Mouse (Mus musculus) embryonic facial prominence, embryonic 11.5 days (tissue): Measurements from ENCODE around the gene Ptdss2. TPM values are rescaled to one million over a fixed set of nuclear protein-coding genes. Genes with fewer than 3 reads are reported as not detected.

ENCODE experiments used
- polyA plus RNA-seq: library from polyadenylated mRNA; unstranded; fragments of >200 nt; fragmentation: Nextera tagmentation; extraction: Ambion mirVana; gene quantifications from 2 replicates; pipeline ENCODE4 v1.2.1, GENCODE M21; 2014

Gene Ptdss2
- polyA plus RNA-seq, 1 experiment from 2014 or later = 69.6 TPM

Other genes starting within 250 kb of the Ptdss2 start
- 185 and 195 TPM in 2 replicates for gene Psmd13, start 240.4 kb upstream of the Ptdss2 start, polyA plus RNA-seq
- 17.1 and 19.3 TPM in 2 replicates for gene Sirt3, start 240.1 kb upstream of the Ptdss2 start, polyA plus RNA-seq
- gene Cox8b, start 221.9 kb upstream of the Ptdss2 start, polyA plus RNA-seq = not detected in 2 replicates
- gene Nlrp6, start 201.5 kb upstream of the Ptdss2 start, polyA plus RNA-seq = 0.07 TPM in 1 of 2 replicates, not detected in the other
- 12.4 and 14.3 TPM in 2 replicates for gene Pgghg, start 181.0 kb upstream of the Ptdss2 start, polyA plus RNA-seq
- gene Ifitm5, start 172.1 kb upstream of the Ptdss2 start, polyA plus RNA-seq = 0.38 and 0.78 TPM in 2 replicates
- not detected in 2 replicates for gene Gm45717, start 166.4 kb upstream of the Ptdss2 start, polyA plus RNA-seq
- 595 and 632 TPM in 2 replicates for gene Ifitm2, start 166.4 kb upstream of the Ptdss2 start, polyA plus RNA-seq
- 19.9 and 20.1 TPM in 2 replicates for gene Ifitm1, start 155.2 kb upstream of the Ptdss2 start, polyA plus RNA-seq
- 29.8 and 36.5 TPM in 2 replicates for gene Ifitm3, start 111.6 kb upstream of the Ptdss2 start, polyA plus RNA-seq
- not detected in 2 replicates for gene Ifitm6, start 104.5 kb upstream of the Ptdss2 start, polyA plus RNA-seq
- not detected in 2 replicates for gene Gm17387, start 93.3 kb upstream of the Ptdss2 start, polyA plus RNA-seq
- gene B4galnt4, start 61.3 kb upstream of the Ptdss2 start, polyA plus RNA-seq = 15.8 and 19.4 TPM in 2 replicates
- gene Pkp3, start 44.2 kb upstream of the Ptdss2 start, polyA plus RNA-seq = 3.1 and 3.5 TPM in 2 replicates
- gene Sigirr, start 21.8 kb upstream of the Ptdss2 start, polyA plus RNA-seq = 1.6 and 1.8 TPM in 2 replicates
- gene Ano9, start 4.6 kb upstream of the Ptdss2 start, polyA plus RNA-seq = 1.2 and 1.3 TPM in 2 replicates
- gene Rnh1, start 50.5 kb downstream of the Ptdss2 start, polyA plus RNA-seq = 82.0 and 93.5 TPM in 2 replicates
- gene Hras, start 71.6 kb downstream of the Ptdss2 start, polyA plus RNA-seq = 91.4 and 91.7 TPM in 2 replicates
- gene Lrrc56, start 71.8 kb downstream of the Ptdss2 start, polyA plus RNA-seq = 8.2 and 8.7 TPM in 2 replicates
- gene Lmntd2, start 91.7 kb downstream of the Ptdss2 start, polyA plus RNA-seq = 2.5 and 2.6 TPM in 2 replicates
- 33.0 and 34.5 TPM in 2 replicates for gene Rassf7, start 93.5 kb downstream of the Ptdss2 start, polyA plus RNA-seq
- 63.4 and 76.7 TPM in 2 replicates for gene Phrf1, start 106.4 kb downstream of the Ptdss2 start, polyA plus RNA-seq
- 0.46 and 0.66 TPM in 2 replicates for gene Irf7, start 144.1 kb downstream of the Ptdss2 start, polyA plus RNA-seq
- not detected in 2 replicates for gene Cdhr5, start 154.4 kb downstream of the Ptdss2 start, polyA plus RNA-seq
- gene Sct, start 156.8 kb downstream of the Ptdss2 start, polyA plus RNA-seq = 4.5 and 6.7 TPM in 2 replicates
- 0.62 and 0.89 TPM in 2 replicates for gene Drd4, start 169.6 kb downstream of the Ptdss2 start, polyA plus RNA-seq
- gene Deaf1, start 205.3 kb downstream of the Ptdss2 start, polyA plus RNA-seq = 53.9 and 60.8 TPM in 2 replicates
- 24.0 and 26.6 TPM in 2 replicates for gene Tmem80, start 205.4 kb downstream of the Ptdss2 start, polyA plus RNA-seq
- gene Eps8l2, start 216.5 kb downstream of the Ptdss2 start, polyA plus RNA-seq = 3.4 and 3.5 TPM in 2 replicates